Mouse (Mus musculus): ENCODE measurements around the gene Faf2. TPM values are rescaled to one million over a fixed set of nuclear protein-coding genes. Genes with fewer than 3 reads are reported as not detected.
A peak's percentile ranks its signal among the peaks of the same experiment; 100 is the strongest.

The Faf2 gene
- polyA plus RNA-seq (2015; fragmentation: Nextera tagmentation; extraction: Ambion mirVana), result 42.6 and 45.5 TPM in 2 replicates

GRCm38 (mm10) chr13:54621155-54621932 lies at the start of gene Faf2:
Faf2 (plus strand) TSS chr13:54621784.
- Histone ChIP-seq H3K4me3 (peak within 1 kb of the TSS; percentile 98), H3K9ac (peak within 1 kb of the TSS; percentile 99), H3K27me3 (replicated peaks) (0 out of 2 replicates have a peak, but pooled peaks cover 4% of the 10 kb centered on the region), H3K4me1 (peaks cover 27% of the 10 kb centered on the region), H3K27ac (replicated peaks) (peak within 1 kb of the TSS; percentile 83), H3K36me3 (peaks cover 6% of the 10 kb centered on the region; the same call in 1 of the 2 replicates), H3K9me3 (no peaks in the 10 kb centered on the region), H3K4me2 (peak within 1 kb of the TSS; percentile 91)
- WGBS, result 8% methylated on average over 44 of the region's 44 CpGs
- peak; percentile 97 for ATAC-seq (ENCODE audit: extremely low read depth, insufficient number of reproducible peaks, low FRiP score, low TSS enrichment)

- peaks cover 27% of the 10 kb centered on the region for H3K4me1 ChIP-seq
- H3K36me3 ChIP-seq, result peaks cover 16% of the 10 kb centered on the region
- no peaks in the 10 kb centered on the region for H3K27me3 ChIP-seq (replicated peaks)
- H3K9me3 ChIP-seq, result no peaks in the 10 kb centered on the region
- H3K27ac ChIP-seq (replicated peaks), result no peak overlapping the region
- ATAC-seq (ENCODE audit: extremely low read depth, insufficient number of reproducible peaks, low FRiP score, low TSS enrichment), result no peak
- no peak overlapping the region for H3K9ac ChIP-seq
- H3K4me2 ChIP-seq, result no peak overlapping the region
- no peak overlapping the region for H3K4me3 ChIP-seq
- 74% methylated on average over 4 of the region's 4 CpGs for WGBS
Measured at GRCm38 (mm10) chr13:54572621-54573020, 49.0 kb upstream of the Faf2 start.

GRCm38 (mm10) chr13:54574854-54575481 lies 46.6 kb upstream of the Faf2 start, which contains the start of gene Arl10:
Arl10 (plus strand) TSS chr13:54575015.
- H3K36me3 ChIP-seq, result peaks cover 38% of the 10 kb centered on the region
- peak within 1 kb of the TSS; percentile 83 for H3K4me2 ChIP-seq
- H3K9ac ChIP-seq, result peak within 1 kb of the TSS; percentile 94
- H3K4me3 ChIP-seq, result peak within 1 kb of the TSS; percentile 92
- no peaks in the 10 kb centered on the region for H3K9me3 ChIP-seq
- WGBS, result under 1% methylated on average over 55 of the region's 55 CpGs
- H3K27me3 ChIP-seq (replicated peaks), result no peaks in the 10 kb centered on the region
- ATAC-seq (ENCODE audit: extremely low read depth, insufficient number of reproducible peaks, low FRiP score, low TSS enrichment), result peak; percentile 77
- peak within 1 kb of the TSS; percentile 85 for H3K27ac ChIP-seq (replicated peaks)
- H3K4me1 ChIP-seq, result peaks cover 30% of the 10 kb centered on the region

GRCm38 (mm10) chr13:54575489-54575888 lies 46.1 kb upstream of the Faf2 start:
- Histone ChIP-seq H3K4me1 (peaks cover 30% of the 10 kb centered on the region), H3K4me2 (peak overlapping the region; percentile 83), H3K36me3 (peaks cover 43% of the 10 kb centered on the region), H3K27me3 (replicated peaks) (no peaks in the 10 kb centered on the region), H3K4me3 (peak overlapping the region; percentile 92), H3K9ac (peak overlapping the region; percentile 94), H3K27ac (replicated peaks) (peak overlapping the region; percentile 85), H3K9me3 (no peaks in the 10 kb centered on the region)
- 4% methylated on average over 19 of the region's 19 CpGs for WGBS
- no peak for ATAC-seq (ENCODE audit: extremely low read depth, insufficient number of reproducible peaks, low FRiP score, low TSS enrichment)

- WGBS, result 78% methylated on average over 21 of the region's 21 CpGs
- H3K27ac ChIP-seq (replicated peaks), result no peak overlapping the region
- no peak overlapping the region for H3K4me2 ChIP-seq
- H3K4me1 ChIP-seq, result peaks cover 23% of the 10 kb centered on the region
- H3K4me3 ChIP-seq, result peak overlapping the region; percentile 1; the same call in 1 of the 2 replicates
- ATAC-seq (ENCODE audit: extremely low read depth, insufficient number of reproducible peaks, low FRiP score, low TSS enrichment), result no peak
- no peaks in the 10 kb centered on the region for H3K27me3 ChIP-seq (replicated peaks)
- no peaks in the 10 kb centered on the region for H3K9me3 ChIP-seq
- no peak overlapping the region for H3K9ac ChIP-seq
- peaks cover 67% of the 10 kb centered on the region for H3K36me3 ChIP-seq
Measured at GRCm38 (mm10) chr13:54577652-54578507, 43.7 kb upstream of the Faf2 start.

GRCm38 (mm10) chr13:54581385-54581784 lies 40.2 kb upstream of the Faf2 start:
- Histone ChIP-seq H3K4me1 (peaks cover 8% of the 10 kb centered on the region; the same call in 1 of the 2 replicates), H3K27me3 (replicated peaks) (no peaks in the 10 kb centered on the region), H3K4me2 (no peak overlapping the region), H3K4me3 (no peak overlapping the region), H3K9ac (no peak overlapping the region), H3K36me3 (peaks cover 98% of the 10 kb centered on the region), H3K27ac (replicated peaks) (no peak overlapping the region), H3K9me3 (no peaks in the 10 kb centered on the region)
- WGBS, result 65% methylated on average over 2 of the region's 2 CpGs
- no peak for ATAC-seq (ENCODE audit: extremely low read depth, insufficient number of reproducible peaks, low FRiP score, low TSS enrichment)

- H3K4me2 ChIP-seq, result no peak overlapping the region
- ATAC-seq (ENCODE audit: extremely low read depth, insufficient number of reproducible peaks, low FRiP score, low TSS enrichment), result no peak
- H3K4me1 ChIP-seq, result 0 out of 2 replicates have a peak, but pooled peaks cover 3% of the 10 kb centered on the region
- H3K9ac ChIP-seq, result no peak overlapping the region
- H3K36me3 ChIP-seq, result peaks cover 99% of the 10 kb centered on the region
- H3K9me3 ChIP-seq, result no peaks in the 10 kb centered on the region
- H3K27me3 ChIP-seq (replicated peaks), result no peaks in the 10 kb centered on the region
- no peak overlapping the region for H3K4me3 ChIP-seq
- H3K27ac ChIP-seq (replicated peaks), result no peak overlapping the region
- WGBS, result 76% methylated on average over 10 of the region's 10 CpGs
Measured at GRCm38 (mm10) chr13:54582126-54582525, 39.5 kb upstream of the Faf2 start.

- Histone ChIP-seq H3K27ac (replicated peaks) (no peak overlapping the region), H3K4me3 (no peak overlapping the region), H3K9ac (no peak overlapping the region), H3K4me1 (0 out of 2 replicates have a peak, but pooled peaks cover 3% of the 10 kb centered on the region), H3K27me3 (replicated peaks) (no peaks in the 10 kb centered on the region), H3K36me3 (peaks cover 99% of the 10 kb centered on the region), H3K4me2 (no peak overlapping the region), H3K9me3 (no peaks in the 10 kb centered on the region)
- WGBS, result 85% methylated on average over 5 of the region's 5 CpGs
- ATAC-seq (ENCODE audit: extremely low read depth, insufficient number of reproducible peaks, low FRiP score, low TSS enrichment), result no peak
Measured at GRCm38 (mm10) chr13:54582860-54583259, 38.7 kb upstream of the Faf2 start.

- no peak overlapping the region for H3K4me2 ChIP-seq
- no peak overlapping the region for H3K4me3 ChIP-seq
- no peaks in the 10 kb centered on the region for H3K27me3 ChIP-seq (replicated peaks)
- H3K27ac ChIP-seq (replicated peaks), result no peak overlapping the region
- ATAC-seq (ENCODE audit: extremely low read depth, insufficient number of reproducible peaks, low FRiP score, low TSS enrichment), result no peak
- H3K4me1 ChIP-seq, result peaks cover 12% of the 10 kb centered on the region
- H3K9ac ChIP-seq, result no peak overlapping the region
- WGBS, result 81% methylated on average over 11 of the region's 11 CpGs
- H3K36me3 ChIP-seq, result peaks cover 80% of the 10 kb centered on the region
- H3K9me3 ChIP-seq, result no peaks in the 10 kb centered on the region
Measured at GRCm38 (mm10) chr13:54585831-54586230, 35.8 kb upstream of the Faf2 start.

GRCm38 (mm10) chr13:54589414-54589995 lies 32.1 kb upstream of the Faf2 start:
- Histone ChIP-seq H3K27me3 (replicated peaks) (no peaks in the 10 kb centered on the region), H3K4me1 (peaks cover 24% of the 10 kb centered on the region), H3K9ac (peak overlapping the region; percentile 84), H3K4me3 (peak overlapping the region; percentile 97), H3K9me3 (no peaks in the 10 kb centered on the region), H3K4me2 (peak overlapping the region; percentile 87), H3K27ac (replicated peaks) (peak overlapping the region; percentile 61), H3K36me3 (peaks cover 67% of the 10 kb centered on the region)
- ATAC-seq (ENCODE audit: extremely low read depth, insufficient number of reproducible peaks, low FRiP score, low TSS enrichment), result no peak; the same call in 1 of the 2 replicates
- WGBS, result 1% methylated on average over 24 of the region's 24 CpGs

All from heart, embryonic 13.5 days (tissue).